Mouse (Mus musculus): ENCODE measurements at regions not wholly inside any gene's neighbourhood (a gene's known extent, or its start where the extent isn't known, plus 50 kb on each side); places are given as distances from the start of the nearest gene placed in this dataset.

DNA sequence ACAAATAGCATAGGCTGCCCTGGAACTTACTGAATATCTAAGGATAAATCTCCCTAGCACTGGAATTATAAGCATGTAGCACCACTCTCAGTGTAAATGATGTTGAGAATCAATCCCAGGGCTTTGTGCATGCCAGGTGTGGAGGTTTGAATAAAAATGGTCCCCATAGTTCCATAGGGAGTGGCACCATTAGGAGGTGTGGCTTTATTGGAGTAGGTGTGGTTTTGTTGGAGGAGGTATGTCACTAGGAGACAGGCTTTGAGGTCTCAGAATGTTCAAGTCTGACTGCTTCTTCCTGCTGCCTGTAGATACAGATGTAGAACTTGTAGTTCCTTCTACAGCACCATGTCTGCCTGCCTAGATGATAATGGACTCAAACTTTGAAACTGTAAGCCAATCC, 217.8 kb downstream of the Rsl24d1 start:
- no peak for DNase-seq

DNA sequence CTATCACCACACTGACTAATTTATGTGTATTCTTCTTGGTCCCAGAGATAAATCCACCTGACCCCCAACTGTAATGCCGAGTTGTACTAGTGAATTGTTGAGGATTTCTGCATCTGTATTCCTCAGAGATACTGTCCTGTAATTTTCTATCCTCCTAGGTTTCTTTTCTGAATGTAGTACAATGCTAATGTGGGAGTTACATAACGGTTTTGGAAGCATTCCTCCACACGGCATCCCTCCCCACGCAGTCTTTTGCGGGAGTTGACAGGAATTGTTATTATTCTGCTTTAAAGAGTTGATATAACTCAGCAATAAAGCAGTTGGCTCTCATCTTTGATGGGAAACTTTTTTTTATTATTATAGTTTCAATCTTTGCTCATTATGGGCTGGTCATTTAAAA, 222.8 kb downstream of the Rsl24d1 start:
- DNase-seq, result no peak

DNA sequence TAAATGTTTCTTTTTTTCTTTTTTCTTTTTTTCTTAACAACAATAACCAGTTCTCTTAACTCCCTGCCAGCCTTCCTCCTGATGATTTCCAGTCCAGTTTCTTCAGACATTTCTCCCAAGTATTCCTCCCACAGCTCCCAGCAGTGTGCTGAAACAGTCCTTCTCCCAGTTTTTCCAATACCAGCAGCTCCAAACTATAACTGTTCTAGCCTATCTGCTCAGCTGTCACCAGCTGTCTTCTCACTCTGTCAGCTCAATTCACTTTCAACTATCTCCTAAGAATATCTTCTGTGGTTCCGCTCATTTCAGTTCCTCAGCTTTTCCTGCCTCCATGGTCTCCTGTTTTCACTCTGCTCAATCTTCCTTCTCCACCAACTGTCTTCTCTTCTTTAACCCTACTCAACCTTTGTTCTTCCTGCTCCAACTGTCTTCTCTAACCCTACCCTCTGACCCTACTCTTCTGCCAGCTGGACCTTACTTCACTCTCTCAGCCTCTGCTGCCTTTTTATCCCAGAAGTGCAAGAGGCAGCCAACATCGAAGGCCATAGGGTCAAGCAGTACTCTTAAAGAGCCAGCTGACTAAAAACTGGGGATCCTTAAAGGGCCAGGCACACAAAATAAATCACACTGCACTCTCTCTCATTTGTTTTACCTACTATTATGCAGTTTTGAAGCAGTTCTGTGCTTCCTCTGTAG, 224.0 kb downstream of the Rsl24d1 start:
- DNase-seq, result peak; percentile 11

DNA sequence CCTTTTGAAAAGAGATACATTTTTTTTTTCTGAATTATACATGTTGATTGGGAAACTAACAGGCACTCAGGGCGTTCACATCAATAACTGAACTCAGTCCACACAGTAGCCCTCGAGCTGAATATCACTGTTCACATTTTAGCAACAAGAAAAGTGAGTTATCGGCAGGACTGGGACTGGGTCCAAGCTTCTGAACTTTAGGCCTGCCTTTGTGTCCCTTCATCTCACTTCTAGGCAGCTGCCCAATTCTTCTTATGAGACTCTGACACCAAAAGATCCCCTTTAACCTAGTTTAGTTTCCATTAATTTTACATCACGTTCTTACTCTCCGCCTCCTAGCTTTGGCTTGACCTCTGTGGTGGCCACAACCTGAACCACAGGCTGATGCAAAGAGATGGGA, 242.7 kb downstream of the Rsl24d1 start:
- peak; percentile 11 for DNase-seq

DNA sequence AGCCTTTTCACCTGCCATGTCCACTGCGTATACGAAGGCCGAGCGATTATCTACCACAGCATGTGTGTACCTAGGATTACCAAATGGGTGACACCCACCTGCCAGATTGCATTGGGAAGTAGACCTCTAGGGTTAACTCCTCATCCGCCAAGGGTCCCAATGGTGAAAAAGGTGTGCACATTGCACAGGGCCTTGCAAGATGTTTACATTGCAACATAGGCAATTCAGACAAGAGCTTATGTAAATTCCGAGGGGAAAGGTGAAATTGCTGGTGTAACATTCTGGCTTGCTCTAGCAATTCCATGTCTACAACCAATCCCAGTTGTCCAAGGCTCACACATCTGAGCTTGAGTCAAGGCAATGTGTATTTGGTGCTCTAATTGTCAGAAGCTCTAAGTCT, 245.7 kb downstream of the Rsl24d1 start:
- DNase-seq, result no peak

DNA sequence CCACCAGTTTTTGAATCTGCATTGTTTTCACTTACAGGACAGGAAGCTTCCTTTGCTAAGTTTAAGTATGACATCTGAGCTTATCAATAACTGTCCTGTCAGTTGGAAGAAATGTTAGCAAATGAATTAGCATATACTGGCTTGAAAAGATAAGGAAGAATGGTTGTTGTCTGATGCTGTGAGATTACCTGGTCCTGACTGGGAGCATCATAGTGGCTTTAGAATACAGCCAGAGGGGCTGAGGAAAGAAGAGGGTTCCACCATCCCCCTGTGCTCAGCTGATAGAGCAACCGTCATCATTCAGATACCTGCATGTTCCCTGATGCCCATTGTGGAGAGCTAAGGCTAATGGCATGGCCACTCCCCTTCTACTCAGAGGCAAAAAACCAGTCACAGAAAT, 267.5 kb downstream of the Rsl24d1 start:
- DNase-seq, result no peak

DNA sequence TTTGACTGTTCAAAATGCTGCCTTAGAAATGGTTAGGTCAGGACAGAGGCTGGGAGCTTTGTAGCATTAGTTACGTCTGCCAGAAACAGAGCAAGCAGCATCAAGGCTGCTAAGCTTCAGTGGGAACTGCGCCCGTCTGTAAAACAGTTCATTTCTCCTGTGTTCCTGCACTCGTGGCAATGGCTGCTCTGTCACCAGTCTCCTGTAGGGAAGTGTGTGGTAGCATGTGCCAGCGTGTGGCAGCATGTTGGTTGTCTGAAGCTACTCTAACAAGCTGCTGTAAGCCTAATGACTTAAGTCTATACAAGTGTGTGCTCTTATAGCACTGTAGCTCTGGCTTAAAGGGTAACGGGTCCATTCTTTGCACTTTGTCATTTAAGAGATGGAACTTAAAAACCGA, 278.8 kb downstream of the Rsl24d1 start:
- DNase-seq, result no peak

DNA sequence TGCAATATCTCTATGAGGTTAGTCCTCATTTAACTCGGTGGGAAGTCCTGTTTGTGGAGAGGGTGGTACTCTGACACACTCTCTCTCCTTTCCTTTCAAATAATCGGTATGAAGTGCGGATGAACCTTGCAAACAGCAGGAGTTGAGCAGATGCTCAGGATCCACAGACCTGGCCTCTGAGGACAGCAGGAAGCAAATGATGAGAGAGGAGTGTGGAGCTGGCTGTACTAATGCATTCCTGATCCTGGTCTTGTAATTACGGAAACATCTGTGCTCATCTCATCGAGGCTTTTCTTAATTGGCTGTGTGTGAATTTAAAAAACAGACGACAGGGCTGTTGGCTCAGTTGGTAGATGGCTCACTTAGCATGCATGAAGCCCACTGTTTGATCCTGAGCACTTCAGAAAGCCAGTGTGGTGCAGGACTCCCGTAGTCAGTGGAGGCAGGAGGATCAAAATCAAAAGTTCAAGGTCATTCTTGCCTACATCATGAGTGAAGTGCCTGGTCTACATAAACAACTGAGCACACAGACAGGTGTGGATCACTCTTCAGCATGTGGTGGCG, 300.2 kb downstream of the Rsl24d1 start:
- no peak for DNase-seq

DNA sequence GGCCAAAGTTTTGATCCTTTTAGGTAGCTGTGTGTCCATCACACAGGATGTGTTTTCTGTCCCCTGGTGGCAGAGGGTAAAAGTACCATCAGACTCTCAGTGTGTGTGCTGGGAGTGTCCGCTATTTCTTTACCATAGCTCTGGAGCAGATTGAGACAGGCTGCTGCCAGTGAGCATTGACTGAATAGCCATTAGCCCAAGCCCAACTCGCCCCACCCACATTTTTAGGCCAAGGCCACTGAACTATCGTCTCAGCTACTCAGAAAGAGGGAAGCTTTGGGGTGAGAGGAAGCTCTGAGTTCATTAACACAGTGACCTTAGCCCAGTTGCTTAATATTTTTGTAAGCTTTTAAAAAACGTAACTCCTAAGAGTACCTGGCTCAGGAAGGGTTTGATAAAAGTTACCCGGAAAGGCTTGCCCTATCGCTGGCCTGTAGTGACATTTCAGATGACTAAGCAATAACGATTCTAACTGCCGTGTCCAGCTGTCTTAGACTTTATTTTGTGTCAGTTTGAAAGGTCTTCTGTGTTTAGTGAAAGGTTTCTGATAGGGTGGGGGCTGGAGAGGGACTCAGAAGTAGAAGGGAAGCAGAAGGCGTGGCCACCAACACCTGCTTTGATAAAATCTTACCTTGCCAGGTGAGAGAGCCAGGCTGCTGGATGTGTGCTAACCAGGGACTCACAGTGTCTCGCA, 303.0 kb downstream of the Rsl24d1 start:
- peak; percentile 7 for DNase-seq

Data from adrenal gland, postnatal 14 days (tissue).